Mouse (Mus musculus) erythroblast, embryonic 14.5 days (primary cell): ENCODE measurements around the gene Fam102b. TPM values are rescaled to one million over a fixed set of nuclear protein-coding genes. Genes with fewer than 3 reads are reported as not detected.

Experiments used
- H3K27me3 ChIP-seq: 2 replicates; pipeline ENCODE4 v1.6.1; 2012; ENCODE audit warnings: inconsistent platforms; ENCODE audit not compliant: control insufficient read depth
- H3K36me3 ChIP-seq: 2 replicates; pipeline ENCODE4 v1.6.1; 2012; ENCODE audit warnings: mild to moderate bottlenecking, inconsistent platforms; ENCODE audit not compliant: control insufficient read depth
- H3K4me1 ChIP-seq: 2 replicates; pipeline ENCODE4 v1.6.1; 2012; ENCODE audit warnings: inconsistent platforms; ENCODE audit not compliant: control insufficient read depth
- H3K4me3 ChIP-seq: replicated peaks from 2 replicates; pipeline ENCODE3; 2012; ENCODE audit warnings: moderate library complexity, mild to moderate bottlenecking, inconsistent platforms
- H3K9me3 ChIP-seq: 2 replicates; pipeline ENCODE4 v1.6.1; 2012; ENCODE audit warnings: low read length, inconsistent platforms, mixed read lengths; ENCODE audit not compliant: control insufficient read depth
- GATA1 ChIP-seq: IDR thresholded peaks from 2 replicates; pipeline ENCODE4 v1.6.1; 2012; ENCODE audit warnings: low read length, inconsistent platforms, mixed read lengths
- TAL1 ChIP-seq: IDR thresholded peaks from 3 replicates; pipeline ENCODE4 v1.6.1; 2012; ENCODE audit warnings: low read length, inconsistent platforms, mixed read lengths
- polyA plus RNA-seq: library from polyadenylated mRNA; stranded (reverse); fragments of >175 nt; gene quantifications from 2 replicates; pipeline ENCODE4 v1.2.3, GENCODE M21; 2012

Gene Fam102b
- polyA plus RNA-seq, 1 experiment, result not detected

GRCm38 (mm10) chr3:109040908-109041307 is 13.5 kb upstream of the Fam102b start:
- no peaks in the 10 kb centered on the region for H3K4me1 ChIP-seq
- no peak overlapping the region for H3K4me3 ChIP-seq
- H3K9me3 ChIP-seq, result no peaks in the 10 kb centered on the region
- H3K36me3 ChIP-seq, result no peaks in the 10 kb centered on the region
- no peaks in the 10 kb centered on the region for H3K27me3 ChIP-seq
- TF ChIP-seq GATA1, result no peak
- TF ChIP-seq TAL1, result no peak

DNA sequence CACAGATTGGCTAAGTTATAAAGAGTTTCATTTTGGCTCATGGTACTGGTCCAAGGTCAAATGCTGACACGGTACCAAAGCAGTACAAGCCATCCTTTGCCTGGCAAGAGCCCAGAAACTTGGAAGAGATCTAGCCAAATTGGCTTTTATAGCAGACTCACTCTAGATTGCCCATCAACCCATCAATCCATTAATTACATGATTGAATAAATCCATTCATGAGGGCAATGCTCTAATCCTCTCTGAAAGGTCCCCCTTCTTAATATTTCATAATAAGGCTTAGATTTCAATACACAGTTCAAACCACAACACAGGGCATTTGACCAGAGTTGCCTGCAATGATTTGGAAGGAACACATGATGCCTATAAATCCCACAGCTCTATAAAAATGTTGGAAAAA is 7.0 kb upstream of the Fam102b start:
- Histone ChIP-seq H3K4me1 (no peaks in the 10 kb centered on the region), H3K27me3 (no peaks in the 10 kb centered on the region), H3K9me3 (peaks cover 4% of the 10 kb centered on the region; the same call in 1 of the 2 replicates), H3K36me3 (no peaks in the 10 kb centered on the region), H3K4me3 (no peak overlapping the region)
- TF ChIP-seq GATA1 (no peak), TAL1 (no peak)

DNA sequence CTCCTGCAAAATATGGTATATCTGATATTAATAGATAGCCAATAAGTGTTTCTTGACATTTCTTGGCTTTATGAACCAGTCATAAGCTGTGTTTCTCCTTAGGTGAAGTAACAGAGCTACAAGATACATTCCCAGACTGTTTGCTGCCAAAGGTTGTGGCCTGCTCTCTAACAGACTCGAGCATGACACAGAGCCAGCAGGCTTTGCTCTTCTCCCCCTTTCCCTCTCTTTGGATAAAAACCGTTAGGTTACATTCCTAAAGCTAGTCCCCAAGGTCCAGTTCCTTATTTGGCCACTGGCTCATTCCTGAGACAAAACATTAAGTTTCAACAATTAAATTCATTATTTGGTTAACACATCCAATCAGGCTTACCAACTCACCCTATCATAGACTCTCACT is 4.9 kb upstream of the Fam102b start:
- Histone ChIP-seq H3K9me3 (peaks cover 4% of the 10 kb centered on the region; the same call in 1 of the 2 replicates), H3K4me1 (peaks cover 7% of the 10 kb centered on the region), H3K27me3 (no peaks in the 10 kb centered on the region), H3K36me3 (no peaks in the 10 kb centered on the region), H3K4me3 (no peak overlapping the region)
- TF ChIP-seq GATA1, result no peak
- no peak for TF ChIP-seq TAL1

DNA sequence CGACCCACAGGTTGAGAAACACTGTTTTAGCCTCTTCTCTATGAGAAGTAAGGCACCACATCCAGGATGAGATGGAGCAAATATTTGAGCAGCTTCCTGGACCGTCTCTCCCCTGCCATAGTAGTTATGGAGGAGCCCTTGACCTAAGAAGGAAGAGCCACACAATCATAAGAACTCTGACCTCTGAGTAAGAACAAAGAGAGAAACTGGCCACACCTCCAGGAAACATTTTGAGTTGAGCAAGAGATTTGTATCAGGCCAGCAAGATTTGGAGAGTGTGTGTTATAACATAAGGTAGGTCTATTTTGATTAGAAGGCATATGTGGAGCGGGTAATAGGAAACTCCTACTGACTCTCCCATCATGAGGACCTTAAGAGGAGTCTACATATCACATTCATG is 4.2 kb upstream of the Fam102b start:
- Histone ChIP-seq H3K9me3 (peaks cover 4% of the 10 kb centered on the region; the same call in 1 of the 2 replicates), H3K4me3 (no peak overlapping the region), H3K27me3 (peaks cover 5% of the 10 kb centered on the region), H3K36me3 (no peaks in the 10 kb centered on the region), H3K4me1 (peaks cover 14% of the 10 kb centered on the region)
- no peak for TF ChIP-seq TAL1

DNA sequence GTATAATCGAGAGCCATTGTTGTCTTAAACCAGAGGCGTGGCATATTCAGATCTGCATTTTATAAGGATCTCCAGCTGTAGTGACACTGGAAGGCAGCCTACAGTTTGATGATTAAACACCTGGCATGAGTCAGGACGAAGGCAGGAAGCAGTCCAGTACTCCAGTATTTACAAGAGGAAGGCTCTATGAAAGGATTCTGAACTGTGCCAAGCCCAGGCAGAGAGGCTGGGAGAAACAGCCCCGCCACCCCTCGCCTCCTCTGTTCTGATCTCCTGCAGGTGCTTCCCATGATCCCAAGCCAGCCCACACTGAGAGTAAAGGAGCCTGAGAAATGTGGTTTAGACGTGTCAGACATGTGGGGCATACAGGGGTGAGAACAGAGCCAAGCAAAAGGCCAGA is 3.4 kb upstream of the Fam102b start:
- Histone ChIP-seq H3K4me1 (peaks cover 18% of the 10 kb centered on the region), H3K9me3 (peaks cover 4% of the 10 kb centered on the region; the same call in 1 of the 2 replicates), H3K27me3 (peaks cover 9% of the 10 kb centered on the region), H3K36me3 (no peaks in the 10 kb centered on the region), H3K4me3 (no peak overlapping the region)
- TF ChIP-seq GATA1 (no peak), TAL1 (no peak)

DNA sequence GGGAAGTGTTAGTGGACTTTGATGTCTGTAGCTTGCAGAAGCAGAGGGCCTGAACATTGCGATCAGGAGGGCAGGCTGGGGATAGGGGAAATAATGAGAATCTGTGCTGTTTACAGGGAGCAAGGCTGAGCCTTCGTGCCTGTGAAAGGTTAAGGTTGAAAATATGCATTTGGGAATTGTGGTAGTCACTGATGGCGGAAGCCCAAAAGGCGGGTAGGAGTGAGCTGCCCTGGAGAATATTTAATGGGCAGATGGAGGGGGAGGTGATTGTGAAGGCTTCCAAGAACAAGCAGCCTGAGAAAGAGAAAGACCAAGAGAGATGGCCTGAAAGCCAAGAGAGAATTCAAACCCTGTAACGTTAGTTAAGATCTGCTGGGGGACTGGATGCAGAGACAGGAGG is 2.3 kb upstream of the Fam102b start:
- Histone ChIP-seq H3K4me3 (no peak overlapping the region), H3K4me1 (peaks cover 22% of the 10 kb centered on the region), H3K36me3 (no peaks in the 10 kb centered on the region), H3K9me3 (peaks cover 4% of the 10 kb centered on the region; the same call in 1 of the 2 replicates), H3K27me3 (peaks cover 9% of the 10 kb centered on the region)
- no peak for TF ChIP-seq GATA1
- TF ChIP-seq TAL1, result no peak

DNA sequence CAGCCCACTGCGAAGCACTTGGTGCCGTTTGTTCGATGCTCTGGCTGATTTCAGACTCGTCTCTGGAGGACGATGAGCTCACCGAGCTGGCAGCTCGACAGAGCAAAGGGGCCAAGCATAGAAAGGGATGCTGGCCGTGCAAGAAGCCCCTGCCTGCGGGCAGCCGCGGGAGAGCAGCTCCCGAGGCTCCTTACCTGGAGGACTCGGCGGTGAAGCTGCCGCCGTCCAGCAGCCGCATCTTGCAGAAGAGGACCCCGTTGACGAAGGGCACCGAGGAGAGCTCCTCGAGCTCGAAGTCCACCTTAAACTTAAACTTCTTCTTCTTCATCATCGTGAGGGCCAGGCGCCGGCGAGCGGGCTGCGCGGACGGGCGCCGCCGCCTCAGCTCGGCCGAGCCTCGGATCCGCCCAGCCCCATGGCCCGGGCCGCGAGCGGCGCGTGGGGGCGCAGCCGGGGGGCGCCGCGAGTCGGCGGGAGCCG is 376 bp downstream of the Fam102b start:
- TF ChIP-seq TAL1 (no peak), GATA1 (no peak)
- Histone ChIP-seq H3K4me1 (peaks cover 22% of the 10 kb centered on the region), H3K4me3 (peak overlapping the region; percentile 69)

GRCm38 (mm10) chr3:109026462-109026990 is 881 bp downstream of the Fam102b start:
- Histone ChIP-seq H3K4me3 (peak overlapping the region; percentile 69), H3K9me3 (no peaks in the 10 kb centered on the region), H3K36me3 (no peaks in the 10 kb centered on the region), H3K4me1 (peaks cover 22% of the 10 kb centered on the region), H3K27me3 (peaks cover 9% of the 10 kb centered on the region)
- TF ChIP-seq TAL1, result no peak

More for the DNA sequence above, 376 bp downstream of the Fam102b start:
- no peaks in the 10 kb centered on the region for H3K9me3 ChIP-seq
- H3K36me3 ChIP-seq, result no peaks in the 10 kb centered on the region
- H3K27me3 ChIP-seq, result peaks cover 9% of the 10 kb centered on the region

- Histone ChIP-seq H3K4me3 (no peak overlapping the region), H3K36me3 (no peaks in the 10 kb centered on the region), H3K4me1 (peaks cover 22% of the 10 kb centered on the region), H3K27me3 (peaks cover 9% of the 10 kb centered on the region), H3K9me3 (no peaks in the 10 kb centered on the region)
- TF ChIP-seq GATA1 (no peak), TAL1 (no peak)
These were observed 1.8 kb downstream of the Fam102b start for GRCm38 (mm10) chr3:109025579-109025978.

DNA sequence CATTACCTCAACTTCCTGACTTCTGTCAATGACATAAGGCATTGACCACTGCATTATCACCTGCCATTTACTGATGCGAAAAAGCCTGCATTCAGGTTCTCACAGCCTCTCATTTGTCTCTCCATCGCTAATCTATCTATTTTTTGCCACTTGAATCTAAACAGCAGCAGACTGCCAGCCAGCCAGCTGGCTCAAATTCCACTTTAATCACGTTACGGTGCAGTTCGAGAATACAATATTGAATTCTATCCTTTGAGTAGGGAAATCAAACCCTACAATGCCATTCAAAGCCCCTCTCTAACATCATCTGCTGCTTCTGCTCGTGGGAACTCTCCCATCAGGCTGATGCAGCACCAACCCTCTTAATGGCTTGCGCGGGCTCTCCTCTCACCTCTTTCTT is 4.3 kb downstream of the Fam102b start:
- no peak for TF ChIP-seq GATA1
- TF ChIP-seq TAL1, result no peak
- H3K27me3 ChIP-seq, result peaks cover 9% of the 10 kb centered on the region
- H3K9me3 ChIP-seq, result no peaks in the 10 kb centered on the region
- H3K4me1 ChIP-seq, result peaks cover 20% of the 10 kb centered on the region
- no peaks in the 10 kb centered on the region for H3K36me3 ChIP-seq
- no peak overlapping the region for H3K4me3 ChIP-seq
